Mouse (Mus musculus) liver, embryonic 12.5 days (tissue): ENCODE data around the gene Gk5. TPM values are rescaled to one million over a fixed set of nuclear protein-coding genes. Genes with fewer than 3 reads are reported as not detected.

Source experiments
- ATAC-seq: fragments of 200-750 bp; cut with Nextera tagmentation; 2 replicates; pipeline ENCODE4 v1.8.0; 2017; ENCODE audit warnings: moderate number of reproducible peaks, mild to moderate bottlenecking, moderate library complexity
- H3K27ac ChIP-seq: fragments of 300-500 bp; sonication (generic); 2 replicates; pipeline ENCODE4 v1.5.1; 2016; ENCODE audit warnings: mild to moderate bottlenecking
- H3K27me3 ChIP-seq: fragments of 300-500 bp; sonication (generic); replicated peaks from 2 replicates; pipeline ENCODE4 v1.6.1; 2016; ENCODE audit warnings: mild to moderate bottlenecking, moderate library complexity
- H3K36me3 ChIP-seq: fragments of 300-500 bp; sonication (generic); 2 replicates; pipeline ENCODE4 v1.6.1; 2016; ENCODE audit warnings: mild to moderate bottlenecking, moderate library complexity
- H3K4me1 ChIP-seq: fragments of 300-500 bp; sonication (generic); 2 replicates; pipeline ENCODE4 v1.6.1; 2016
- H3K4me2 ChIP-seq: fragments of 300-500 bp; sonication (generic); 2 replicates; pipeline ENCODE4 v1.6.1; 2016; ENCODE audit warnings: mild to moderate bottlenecking, moderate library complexity
- H3K4me3 ChIP-seq: fragments of 300-500 bp; sonication (generic); 2 replicates; pipeline ENCODE4 v1.5.1; 2016; ENCODE audit warnings: mild to moderate bottlenecking, moderate library complexity
- H3K9ac ChIP-seq: fragments of 300-500 bp; sonication (generic); 2 replicates; pipeline ENCODE4 v1.6.1; 2016; ENCODE audit warnings: mild to moderate bottlenecking, moderate library complexity
- H3K9me3 ChIP-seq: fragments of 300-500 bp; sonication (generic); replicated peaks from 2 replicates; pipeline ENCODE4 v1.6.1; 2016; ENCODE audit warnings: mild to moderate bottlenecking, moderate library complexity
- WGBS: fragments of 180-500 bp; shearing (Covaris S2); methylation state at CpG from one replicate; pipeline ENCODE4 v1.1.7; 2016; ENCODE audit not compliant: insufficient replicate concordance; 5-methylcytosine and 5-hydroxymethylcytosine counted together
- polyA plus RNA-seq: library from polyadenylated mRNA; unstranded; fragments of >200 nt; fragmentation: Nextera tagmentation; extraction: Ambion mirVana; gene quantifications from 2 replicates; pipeline ENCODE4 v1.2.1, GENCODE M21; 2016

The Gk5 gene
- polyA plus RNA-seq, 1 experiment from 2014 or later: 0.85 TPM

GRCm38 (mm10) chr9:96118216-96118615 is 946 bp upstream of the Gk5 start:
- Histone ChIP-seq H3K27ac (no peak overlapping the region), H3K27me3 (peaks cover 19% of the 10 kb centered on the region), H3K4me2 (peak overlapping the region; percentile 94), H3K4me1 (peaks cover 17% of the 10 kb centered on the region), H3K4me3 (peak overlapping the region; percentile 66), H3K9ac (no peak overlapping the region), H3K9me3 (no peaks in the 10 kb centered on the region), H3K36me3 (no peaks in the 10 kb centered on the region)
- 70% methylated on average over 4 of the region's 4 CpGs for WGBS
- no peak for ATAC-seq

DNA sequence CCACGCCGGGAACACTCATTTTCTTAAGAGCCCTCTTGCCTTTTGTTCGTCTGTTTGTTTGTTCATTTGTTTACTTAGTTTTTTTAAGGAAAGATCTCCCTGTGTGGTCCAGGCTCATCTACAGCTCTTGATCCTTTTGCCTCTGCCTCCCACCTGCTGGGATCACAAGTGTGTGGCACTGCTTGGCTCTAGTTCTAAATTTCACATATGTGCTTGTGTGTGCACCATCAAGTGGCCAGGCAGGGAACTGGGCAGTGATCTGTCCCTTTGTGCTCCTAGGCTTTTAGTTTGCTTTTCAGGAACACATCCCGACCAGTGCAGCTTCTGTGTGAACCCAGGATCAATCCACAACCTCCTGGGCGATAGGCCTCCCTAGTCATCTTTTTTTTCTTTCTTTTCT is 8.8 kb downstream of the Gk5 start:
- Histone ChIP-seq H3K9ac (no peak overlapping the region), H3K27ac (no peak overlapping the region), H3K4me1 (0 out of 2 replicates have a peak, but pooled peaks cover 1% of the 10 kb centered on the region), H3K36me3 (no peaks in the 10 kb centered on the region), H3K4me3 (no peak overlapping the region), H3K4me2 (no peak overlapping the region), H3K9me3 (no peaks in the 10 kb centered on the region), H3K27me3 (no peaks in the 10 kb centered on the region)
- no peak for ATAC-seq
- 63% methylated on average over 5 of the region's 5 CpGs for WGBS

DNA sequence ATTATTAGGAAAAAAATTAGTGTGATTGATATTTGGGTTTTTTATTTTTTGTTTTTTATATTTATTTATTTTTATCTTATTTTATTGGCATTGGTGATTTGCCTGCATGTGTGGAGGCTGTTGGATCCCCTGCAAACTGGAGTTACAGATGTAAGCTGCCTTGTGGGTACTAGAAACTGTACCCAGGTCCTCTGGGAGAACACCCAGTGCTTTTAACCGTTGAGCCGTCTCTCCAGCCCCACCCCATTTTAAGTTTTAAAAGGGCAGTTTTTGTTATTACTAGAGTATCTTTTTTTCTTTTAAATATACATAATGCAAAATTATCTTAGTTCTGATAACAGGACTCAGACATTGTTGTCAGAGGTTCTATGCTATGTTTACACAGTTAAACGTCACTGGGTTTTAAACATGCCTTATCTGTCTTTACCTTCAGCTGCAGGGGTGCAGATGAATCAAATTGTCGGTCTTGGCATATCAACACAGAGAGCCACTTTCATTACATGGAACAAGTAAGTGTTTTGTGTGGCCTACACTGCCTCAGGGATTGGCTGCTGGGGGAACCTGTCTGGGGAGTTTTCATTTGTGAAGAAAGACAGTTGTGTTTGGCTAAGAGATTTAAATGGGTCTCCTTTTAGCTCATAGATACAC is 13.9 kb downstream of the Gk5 start:
- Histone ChIP-seq H3K4me2 (no peak overlapping the region), H3K27me3 (no peaks in the 10 kb centered on the region), H3K4me1 (0 out of 2 replicates have a peak, but pooled peaks cover 6% of the 10 kb centered on the region), H3K27ac (no peak overlapping the region), H3K4me3 (no peak overlapping the region), H3K9ac (no peak overlapping the region), H3K9me3 (no peaks in the 10 kb centered on the region), H3K36me3 (no peaks in the 10 kb centered on the region)
- WGBS: 29% methylated on average over 4 of the region's 4 CpGs
- no peak for ATAC-seq

- no peak overlapping the region for H3K4me3 ChIP-seq
- no peak overlapping the region for H3K27ac ChIP-seq
- no peaks in the 10 kb centered on the region for H3K27me3 ChIP-seq
- no peaks in the 10 kb centered on the region for H3K36me3 ChIP-seq
- H3K4me1 ChIP-seq: 0 out of 2 replicates have a peak, but pooled peaks cover 6% of the 10 kb centered on the region
- no peak for ATAC-seq
- H3K4me2 ChIP-seq: no peak overlapping the region
- H3K9me3 ChIP-seq: no peaks in the 10 kb centered on the region
- WGBS: 66% methylated on average over 7 of the region's 7 CpGs
- H3K9ac ChIP-seq: no peak overlapping the region
These were observed 15.3 kb downstream of the Gk5 start for GRCm38 (mm10) chr9:96134470-96134869.

- H3K4me3 ChIP-seq: no peak overlapping the region
- 64% methylated on average over 8 of the region's 8 CpGs for WGBS
- no peaks in the 10 kb centered on the region for H3K36me3 ChIP-seq
- H3K9me3 ChIP-seq: no peaks in the 10 kb centered on the region
- no peak overlapping the region for H3K4me2 ChIP-seq
- no peak for ATAC-seq
- H3K9ac ChIP-seq: no peak overlapping the region
- H3K4me1 ChIP-seq: 0 out of 2 replicates have a peak, but pooled peaks cover 6% of the 10 kb centered on the region
- no peaks in the 10 kb centered on the region for H3K27me3 ChIP-seq
- H3K27ac ChIP-seq: no peak overlapping the region
These were observed 15.8 kb downstream of the Gk5 start for GRCm38 (mm10) chr9:96134916-96135315.

DNA sequence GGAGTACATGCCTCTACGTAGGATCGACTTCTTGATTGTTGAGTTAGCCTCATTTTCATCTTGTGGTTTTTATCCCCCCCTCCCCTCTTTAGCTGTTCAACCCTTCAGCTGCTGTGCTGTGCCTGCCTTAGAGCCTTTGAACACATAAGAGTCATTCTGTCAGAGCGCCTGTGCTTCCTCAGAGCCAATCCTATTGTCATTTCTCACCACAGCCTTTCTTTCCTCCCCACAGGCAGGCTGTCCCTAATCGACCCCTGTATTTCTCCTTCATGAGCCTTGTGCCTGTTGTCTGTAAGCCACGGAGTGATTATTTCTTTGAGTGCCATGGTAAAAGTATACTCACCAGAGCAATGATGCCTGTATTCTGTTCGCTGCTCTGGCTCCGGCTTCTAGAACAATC is 16.3 kb downstream of the Gk5 start:
- ATAC-seq: no peak
- WGBS: 70% methylated on average over 7 of the region's 7 CpGs
- Histone ChIP-seq H3K27me3 (no peaks in the 10 kb centered on the region), H3K9me3 (no peaks in the 10 kb centered on the region), H3K36me3 (no peaks in the 10 kb centered on the region), H3K4me2 (no peak overlapping the region), H3K27ac (no peak overlapping the region), H3K4me3 (no peak overlapping the region), H3K9ac (no peak overlapping the region), H3K4me1 (0 out of 2 replicates have a peak, but pooled peaks cover 6% of the 10 kb centered on the region)

- no peak overlapping the region for H3K4me3 ChIP-seq
- no peak overlapping the region for H3K4me2 ChIP-seq
- H3K27me3 ChIP-seq: no peaks in the 10 kb centered on the region
- no peak for ATAC-seq
- no peak overlapping the region for H3K9ac ChIP-seq
- no peaks in the 10 kb centered on the region for H3K9me3 ChIP-seq
- 74% methylated on average over 9 of the region's 9 CpGs for WGBS
- H3K27ac ChIP-seq: no peak overlapping the region
- no peaks in the 10 kb centered on the region for H3K36me3 ChIP-seq
- H3K4me1 ChIP-seq: no peaks in the 10 kb centered on the region
These were observed 19.8 kb downstream of the Gk5 start for GRCm38 (mm10) chr9:96138958-96139357.

- no peak for ATAC-seq
- H3K27ac ChIP-seq: no peak overlapping the region
- H3K27me3 ChIP-seq: no peaks in the 10 kb centered on the region
- H3K4me2 ChIP-seq: no peak overlapping the region
- WGBS: 47% methylated on average over 5 of the region's 5 CpGs
- H3K36me3 ChIP-seq: no peaks in the 10 kb centered on the region
- no peaks in the 10 kb centered on the region for H3K9me3 ChIP-seq
- H3K4me3 ChIP-seq: no peak overlapping the region
- H3K9ac ChIP-seq: no peak overlapping the region
- no peaks in the 10 kb centered on the region for H3K4me1 ChIP-seq
These were observed 20.7 kb downstream of the Gk5 start for GRCm38 (mm10) chr9:96139876-96140275.

GRCm38 (mm10) chr9:96140931-96141330 is 21.8 kb downstream of the Gk5 start:
- no peak for ATAC-seq
- Histone ChIP-seq H3K9me3 (no peaks in the 10 kb centered on the region), H3K27me3 (no peaks in the 10 kb centered on the region), H3K4me1 (no peaks in the 10 kb centered on the region), H3K27ac (no peak overlapping the region), H3K4me3 (no peak overlapping the region), H3K4me2 (no peak overlapping the region), H3K36me3 (no peaks in the 10 kb centered on the region), H3K9ac (no peak overlapping the region)
- WGBS: 67% methylated on average over 7 of the region's 7 CpGs

DNA sequence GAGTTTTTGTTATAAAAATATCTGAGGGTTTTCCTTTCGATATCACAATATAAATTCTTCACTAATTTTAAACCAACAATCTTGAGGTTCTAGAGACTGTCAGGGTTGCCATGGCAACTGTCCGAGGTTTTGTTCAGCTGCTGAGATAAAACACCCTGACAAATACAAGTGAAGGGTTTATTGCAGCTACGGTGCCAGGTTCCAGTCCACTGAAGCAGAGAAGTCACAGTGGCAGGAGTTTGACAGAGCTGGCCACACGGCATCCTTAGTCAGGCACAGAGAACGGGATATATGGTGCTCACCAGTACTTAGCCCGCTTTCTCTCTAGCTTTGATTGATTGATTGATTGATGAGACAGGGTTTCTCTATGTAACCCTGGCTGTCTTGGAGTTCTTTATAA is 23.3 kb downstream of the Gk5 start:
- WGBS: 71% methylated on average over 6 of the region's 6 CpGs
- Histone ChIP-seq H3K4me3 (no peak overlapping the region), H3K9me3 (no peaks in the 10 kb centered on the region), H3K27ac (no peak overlapping the region), H3K4me2 (no peak overlapping the region), H3K4me1 (no peaks in the 10 kb centered on the region), H3K36me3 (no peaks in the 10 kb centered on the region), H3K9ac (no peak overlapping the region), H3K27me3 (no peaks in the 10 kb centered on the region)
- no peak for ATAC-seq

- Histone ChIP-seq H3K27ac (no peak overlapping the region), H3K27me3 (no peaks in the 10 kb centered on the region), H3K9me3 (no peaks in the 10 kb centered on the region), H3K4me2 (no peak overlapping the region), H3K36me3 (no peaks in the 10 kb centered on the region), H3K9ac (no peak overlapping the region), H3K4me3 (no peak overlapping the region), H3K4me1 (no peaks in the 10 kb centered on the region)
- no peak for ATAC-seq
- WGBS: 84% methylated on average over 4 of the region's 4 CpGs
These were observed 24.5 kb downstream of the Gk5 start for GRCm38 (mm10) chr9:96143633-96144032.

- no peak overlapping the region for H3K27ac ChIP-seq
- no peak overlapping the region for H3K4me2 ChIP-seq
- no peaks in the 10 kb centered on the region for H3K27me3 ChIP-seq
- no peaks in the 10 kb centered on the region for H3K9me3 ChIP-seq
- no peak overlapping the region for H3K4me3 ChIP-seq
- no peak overlapping the region for H3K9ac ChIP-seq
- no peaks in the 10 kb centered on the region for H3K36me3 ChIP-seq
- no peaks in the 10 kb centered on the region for H3K4me1 ChIP-seq
- ATAC-seq: no peak
These were observed 25.7 kb downstream of the Gk5 start for GRCm38 (mm10) chr9:96144883-96145282.

GRCm38 (mm10) chr9:96152801-96153200 is 33.6 kb downstream of the Gk5 start:
- 75% methylated on average over 7 of the region's 7 CpGs for WGBS
- no peak overlapping the region for H3K9ac ChIP-seq
- H3K4me2 ChIP-seq: no peak overlapping the region
- no peaks in the 10 kb centered on the region for H3K27me3 ChIP-seq
- no peaks in the 10 kb centered on the region for H3K4me1 ChIP-seq
- no peak overlapping the region for H3K27ac ChIP-seq
- no peak overlapping the region for H3K4me3 ChIP-seq
- no peaks in the 10 kb centered on the region for H3K9me3 ChIP-seq
- no peak for ATAC-seq
- H3K36me3 ChIP-seq: no peaks in the 10 kb centered on the region
